Mouse (Mus musculus): ENCODE measurements around the gene Arap2.

Arap2 gene

GRCm38 (mm10) chr5:62636341-62636740 is 129.6 kb downstream of the Arap2 start:
- DNase-seq (ENCODE audit: low read depth, low spot score): no peak

GRCm38 (mm10) chr5:62628901-62629300 is 137.1 kb downstream of the Arap2 start:
- no peak for DNase-seq (ENCODE audit: low read depth, low spot score)

- DNase-seq (ENCODE audit: low read depth, low spot score): no peak
Measured at GRCm38 (mm10) chr5:62622848-62623479, 143.0 kb downstream of the Arap2 start.

- no peak for DNase-seq (ENCODE audit: low read depth, low spot score)
Measured at GRCm38 (mm10) chr5:62618286-62618685, 147.7 kb downstream of the Arap2 start.

- DNase-seq (ENCODE audit: low read depth, low spot score): no peak
Measured at GRCm38 (mm10) chr5:62611990-62612389, 154.0 kb downstream of the Arap2 start.

GRCm38 (mm10) chr5:62587348-62587747 is 178.6 kb downstream of the Arap2 start:
- DNase-seq (ENCODE audit: low read depth, low spot score): no peak

GRCm38 (mm10) chr5:62582643-62583042 is 183.3 kb downstream of the Arap2 start:
- DNase-seq (ENCODE audit: low read depth, low spot score): no peak

GRCm38 (mm10) chr5:62581699-62582098 is 184.3 kb downstream of the Arap2 start:
- DNase-seq (ENCODE audit: low read depth, low spot score): no peak

GRCm38 (mm10) chr5:62574336-62574844 is 191.6 kb downstream of the Arap2 start:
- DNase-seq (ENCODE audit: low read depth, low spot score): no peak

All from 3T3-L1 (cell line).